Mouse (Mus musculus): ENCODE measurements around the gene 1700007K13Rik.

The 1700007K13Rik gene

GRCm38 (mm10) chr2:28416511-28416910 lies 49.6 kb downstream of the 1700007K13Rik start:
- DNase-seq (ENCODE audit: low spot score in 2 of 2), result no peak

- DNase-seq (ENCODE audit: low spot score in 2 of 2), result peak in 1 of 2 experiments; percentile 34
Observed at GRCm38 (mm10) chr2:28415387-28416024, 50.6 kb downstream of the 1700007K13Rik start.

GRCm38 (mm10) chr2:28414757-28415137 lies 51.4 kb downstream of the 1700007K13Rik start:
- no peak for DNase-seq (ENCODE audit: low spot score in 2 of 2)

GRCm38 (mm10) chr2:28414116-28414756 lies 51.9 kb downstream of the 1700007K13Rik start:
- no peak for DNase-seq (ENCODE audit: low spot score in 2 of 2)

GRCm38 (mm10) chr2:28412936-28413335 lies 53.2 kb downstream of the 1700007K13Rik start:
- peak; percentile 57 to 75 for DNase-seq (ENCODE audit: low spot score in 2 of 2)
